Mouse (Mus musculus) hindbrain, embryonic 15.5 days (tissue): Measurements from ENCODE around the gene Nab2. TPM values are rescaled to one million over a fixed set of nuclear protein-coding genes. Genes with fewer than 3 reads are reported as not detected.
A peak's percentile ranks its signal among the peaks of the same experiment; 100 is the strongest.

Source experiments
- ATAC-seq: fragments of 200-750 bp; cut with Nextera tagmentation; 2 replicates; pipeline ENCODE4 v1.8.0; 2017; ENCODE audit warnings: low read depth, moderate number of reproducible peaks, moderate TSS enrichment; ENCODE audit not compliant: low FRiP score
- H3K27ac ChIP-seq: fragments of 300-500 bp; sonication (generic); replicated peaks from 2 replicates; pipeline ENCODE4 v1.5.1; 2015; ENCODE audit warnings: mild to moderate bottlenecking, inconsistent platforms
- H3K27me3 ChIP-seq: fragments of 300-500 bp; sonication (generic); 2 replicates; pipeline ENCODE4 v1.6.1; 2015; ENCODE audit warnings: control low read depth, inconsistent platforms
- H3K36me3 ChIP-seq: fragments of 300-500 bp; sonication (generic); 2 replicates; pipeline ENCODE4 v1.6.1; 2015; ENCODE audit warnings: control low read depth, inconsistent platforms
- H3K4me1 ChIP-seq: fragments of 300-500 bp; sonication (generic); replicated peaks from 2 replicates; pipeline ENCODE4 v1.6.1; 2015; ENCODE audit warnings: control low read depth, inconsistent platforms
- H3K4me2 ChIP-seq: fragments of 300-500 bp; sonication (generic); 2 replicates; pipeline ENCODE4 v1.6.1; 2015; ENCODE audit warnings: moderate library complexity, mild to moderate bottlenecking, inconsistent platforms
- H3K4me3 ChIP-seq: fragments of 300-500 bp; sonication (generic); 2 replicates; pipeline ENCODE4 v1.5.1; 2015; ENCODE audit warnings: mild to moderate bottlenecking, inconsistent platforms
- H3K9ac ChIP-seq: fragments of 300-500 bp; sonication (generic); 2 replicates; pipeline ENCODE4 v1.6.1; 2015; ENCODE audit warnings: inconsistent platforms
- H3K9me3 ChIP-seq: fragments of 300-500 bp; sonication (generic); 2 replicates; pipeline ENCODE4 v1.6.1; 2016; ENCODE audit warnings: control low read depth, inconsistent platforms
- WGBS: fragments of 180-500 bp; shearing (Covaris S2); methylation state at CpG from one replicate; pipeline ENCODE4 v1.1.7; 2015; 5-methylcytosine and 5-hydroxymethylcytosine counted together
- polyA plus RNA-seq: library from polyadenylated mRNA; unstranded; fragments of >200 nt; fragmentation: Nextera tagmentation; extraction: Ambion mirVana; gene quantifications from 2 replicates; pipeline ENCODE4 v1.2.1, GENCODE M21; 2015

Gene Nab2
- 2.5 and 2.7 TPM in 2 replicates for polyA plus RNA-seq

DNA sequence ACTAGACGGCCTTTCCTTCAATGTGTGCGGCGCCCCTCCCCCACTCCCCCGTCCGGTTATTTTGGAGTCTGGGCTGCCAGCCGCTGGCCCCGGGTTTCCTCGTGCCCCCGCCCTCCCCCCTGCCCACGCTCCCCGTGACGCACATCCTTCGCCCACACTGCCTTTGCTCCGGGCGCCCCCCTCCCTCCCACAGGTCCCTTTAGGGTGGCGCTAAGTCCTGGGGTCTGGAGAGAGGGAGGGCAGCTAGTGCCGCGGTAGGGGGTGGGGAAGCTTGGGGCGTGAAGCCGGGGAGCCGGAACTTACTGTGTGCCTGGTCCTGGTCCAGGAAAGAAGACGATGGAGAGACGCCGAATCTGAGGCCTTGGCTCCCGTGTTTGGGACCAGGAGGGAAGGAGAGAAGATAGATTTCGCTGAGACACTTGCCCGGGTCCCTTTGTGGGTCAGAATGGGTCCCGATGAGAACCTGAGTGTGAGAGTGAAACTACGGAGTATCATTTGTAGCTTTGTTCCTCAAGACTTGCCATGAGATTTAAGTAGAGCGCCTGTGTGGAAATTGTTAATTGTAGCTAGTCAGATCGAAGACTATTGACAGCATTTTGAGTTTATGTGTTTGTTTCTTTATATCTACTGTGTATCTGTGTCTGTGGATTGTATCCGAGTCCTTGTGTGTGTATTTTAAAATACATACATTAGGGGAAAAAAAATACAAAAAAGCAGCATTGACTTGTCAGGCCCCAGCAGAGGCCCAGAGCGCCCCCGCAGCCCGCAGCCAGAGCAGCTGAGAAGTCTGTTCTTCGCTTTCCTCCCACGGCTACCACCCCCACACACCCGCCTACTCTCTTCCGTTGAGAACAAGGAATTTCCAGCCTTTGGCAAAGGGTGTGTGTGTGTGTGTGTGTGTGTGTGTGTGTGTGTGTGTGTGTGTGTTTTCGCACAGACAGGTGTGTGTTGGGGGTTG is at the start of gene Nab2:
Gene Nab2, minus strand, starts transcription at position 476 of the 958 bp plus-strand sequence.
- H3K27ac ChIP-seq: peak within 1 kb of the TSS; percentile 73
- 0 out of 2 replicates have a peak, but pooled peaks have one; percentile 4 for ATAC-seq
- peak within 1 kb of the TSS; percentile 34 for H3K9ac ChIP-seq
- H3K36me3 ChIP-seq: no peaks in the 10 kb centered on the region
- H3K4me2 ChIP-seq: peak within 1 kb of the TSS; percentile 91
- peaks cover 50% of the 10 kb centered on the region for H3K27me3 ChIP-seq
- peaks cover 43% of the 10 kb centered on the region for H3K4me1 ChIP-seq
- H3K9me3 ChIP-seq: no peaks in the 10 kb centered on the region
- WGBS: 3% methylated on average over 39 of the region's 40 CpGs
- H3K4me3 ChIP-seq: peak within 1 kb of the TSS; percentile 49

DNA sequence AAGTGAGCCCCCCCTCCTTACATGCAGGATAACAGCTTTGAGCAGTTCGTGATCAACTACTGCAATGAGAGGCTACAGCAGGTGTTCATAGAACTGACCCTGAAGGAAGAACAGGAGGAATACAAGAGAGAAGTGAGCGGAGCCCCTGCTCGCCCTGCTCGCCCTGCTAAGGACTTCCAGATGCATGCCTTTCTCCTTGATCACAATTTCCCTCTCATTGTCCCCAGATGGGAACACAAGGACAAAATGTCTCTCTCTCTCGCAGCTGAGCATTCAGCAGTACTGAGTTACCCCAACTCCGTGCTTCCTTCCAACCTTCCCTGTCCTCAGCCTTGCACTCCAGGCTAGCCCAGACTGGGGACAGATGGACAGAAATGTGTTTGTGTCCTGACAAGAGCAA is 44.4 kb upstream of the Nab2 start:
- no peak for ATAC-seq
- Histone ChIP-seq H3K27ac (no peak overlapping the region), H3K27me3 (no peaks in the 10 kb centered on the region), H3K4me3 (no peak overlapping the region), H3K4me1 (no peaks in the 10 kb centered on the region), H3K9ac (no peak overlapping the region), H3K4me2 (no peak overlapping the region), H3K36me3 (no peaks in the 10 kb centered on the region), H3K9me3 (no peaks in the 10 kb centered on the region)
- 80% methylated on average over 6 of the region's 6 CpGs for WGBS

DNA sequence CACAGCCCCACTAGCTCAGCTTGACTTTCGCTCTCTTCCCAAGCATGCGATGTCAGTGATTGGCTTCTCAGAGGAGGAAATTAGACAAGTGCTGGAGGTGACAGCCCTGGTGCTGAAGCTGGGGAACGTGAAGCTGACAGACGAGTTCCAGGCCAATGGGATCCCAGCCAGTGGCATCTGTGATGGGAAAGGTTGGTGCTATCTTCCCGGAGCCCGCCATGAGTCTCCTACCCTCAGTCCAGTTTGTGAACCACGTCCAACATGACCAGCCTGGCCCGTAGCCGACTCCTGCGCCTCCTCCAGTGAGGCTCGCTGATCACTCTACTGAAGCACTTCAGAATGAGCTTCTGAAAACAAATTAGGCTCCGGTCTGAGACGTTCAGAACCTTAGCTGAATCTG is 42.0 kb upstream of the Nab2 start:
- ATAC-seq: no peak
- no peak overlapping the region for H3K4me3 ChIP-seq
- no peak overlapping the region for H3K4me2 ChIP-seq
- H3K9ac ChIP-seq: no peak overlapping the region
- H3K9me3 ChIP-seq: no peaks in the 10 kb centered on the region
- H3K4me1 ChIP-seq: no peaks in the 10 kb centered on the region
- 83% methylated on average over 13 of the region's 13 CpGs for WGBS
- H3K27ac ChIP-seq: no peak overlapping the region
- H3K36me3 ChIP-seq: no peaks in the 10 kb centered on the region
- H3K27me3 ChIP-seq: no peaks in the 10 kb centered on the region

DNA sequence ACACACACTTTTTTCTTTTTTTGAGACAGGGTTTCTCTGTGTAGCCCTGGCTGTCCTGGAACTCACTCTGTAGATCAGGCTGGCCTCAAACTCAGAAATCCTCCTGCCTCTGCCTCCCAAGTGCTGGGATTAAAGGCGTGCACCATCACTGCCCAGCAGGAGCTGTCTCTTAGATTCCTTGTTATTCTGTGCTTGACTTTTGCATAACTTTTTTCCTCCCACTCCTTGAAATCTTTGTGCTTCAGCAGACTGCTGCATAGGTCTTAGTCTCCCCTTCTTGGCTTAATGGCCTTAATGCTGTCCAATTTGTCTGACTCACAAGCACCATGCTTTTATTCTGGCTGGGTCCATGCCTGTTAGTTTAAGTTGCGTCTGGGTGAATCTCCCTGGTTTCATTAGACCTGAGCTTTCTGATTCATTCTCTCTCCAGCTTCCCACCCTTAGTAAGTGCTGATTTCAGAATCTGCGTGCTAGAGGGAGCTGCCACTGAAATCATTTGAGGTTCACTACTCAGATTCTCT is 40.5 kb upstream of the Nab2 start:
- no peaks in the 10 kb centered on the region for H3K4me1 ChIP-seq
- no peak for ATAC-seq
- no peaks in the 10 kb centered on the region for H3K27me3 ChIP-seq
- no peak overlapping the region for H3K4me3 ChIP-seq
- H3K4me2 ChIP-seq: no peak overlapping the region
- H3K36me3 ChIP-seq: no peaks in the 10 kb centered on the region
- H3K9ac ChIP-seq: no peak overlapping the region
- H3K9me3 ChIP-seq: no peaks in the 10 kb centered on the region
- 88% methylated on average over 3 of the region's 3 CpGs for WGBS
- H3K27ac ChIP-seq: no peak overlapping the region

DNA sequence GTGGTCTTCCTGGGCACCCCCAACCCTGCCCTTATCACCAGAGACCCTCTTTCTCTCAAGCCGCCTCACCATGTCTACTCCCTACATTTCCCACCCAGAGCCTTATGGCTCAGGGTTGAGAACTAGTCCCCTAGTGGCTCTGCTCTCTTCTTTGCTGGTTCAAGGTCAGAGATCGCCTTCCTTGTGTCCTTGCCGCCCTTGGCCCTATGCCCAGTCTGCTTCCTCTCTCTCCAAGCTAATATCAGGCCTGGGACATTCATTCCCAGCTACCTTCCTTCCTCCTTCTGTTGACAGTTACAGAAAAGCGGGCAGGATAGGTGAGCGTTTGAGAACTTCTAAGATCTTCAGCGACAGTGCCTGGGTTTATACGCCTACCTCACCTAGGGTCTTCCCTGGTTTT is 39.4 kb upstream of the Nab2 start:
- H3K27ac ChIP-seq: no peak overlapping the region
- 86% methylated on average over 7 of the region's 7 CpGs for WGBS
- no peaks in the 10 kb centered on the region for H3K4me1 ChIP-seq
- H3K36me3 ChIP-seq: no peaks in the 10 kb centered on the region
- no peaks in the 10 kb centered on the region for H3K9me3 ChIP-seq
- H3K4me2 ChIP-seq: no peak overlapping the region
- no peak for ATAC-seq
- no peak overlapping the region for H3K9ac ChIP-seq
- no peaks in the 10 kb centered on the region for H3K27me3 ChIP-seq
- no peak overlapping the region for H3K4me3 ChIP-seq

DNA sequence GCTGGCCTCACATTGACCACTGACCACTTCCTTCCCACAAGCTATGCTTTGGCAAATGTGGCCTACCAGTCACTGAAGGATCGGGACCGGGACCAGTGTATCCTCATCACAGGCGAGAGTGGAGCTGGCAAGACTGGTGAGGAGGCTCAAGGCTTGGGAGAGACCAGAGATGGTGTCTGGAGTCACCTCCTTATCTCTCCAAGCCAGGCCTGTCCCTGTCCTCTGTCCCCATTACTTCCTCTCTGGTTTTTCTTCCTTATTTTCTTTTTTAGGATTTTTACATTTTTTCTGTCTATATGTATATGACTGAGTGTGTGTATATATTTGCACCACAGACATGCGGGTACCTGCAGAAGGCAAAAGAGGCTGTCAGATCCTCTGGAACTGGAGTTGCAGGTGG is 37.4 kb upstream of the Nab2 start:
- H3K36me3 ChIP-seq: no peaks in the 10 kb centered on the region
- no peaks in the 10 kb centered on the region for H3K4me1 ChIP-seq
- no peak overlapping the region for H3K27ac ChIP-seq
- no peak for ATAC-seq
- H3K9me3 ChIP-seq: no peaks in the 10 kb centered on the region
- WGBS: 91% methylated on average over 4 of the region's 4 CpGs
- no peak overlapping the region for H3K9ac ChIP-seq
- H3K27me3 ChIP-seq: no peaks in the 10 kb centered on the region
- no peak overlapping the region for H3K4me3 ChIP-seq
- no peak overlapping the region for H3K4me2 ChIP-seq

DNA sequence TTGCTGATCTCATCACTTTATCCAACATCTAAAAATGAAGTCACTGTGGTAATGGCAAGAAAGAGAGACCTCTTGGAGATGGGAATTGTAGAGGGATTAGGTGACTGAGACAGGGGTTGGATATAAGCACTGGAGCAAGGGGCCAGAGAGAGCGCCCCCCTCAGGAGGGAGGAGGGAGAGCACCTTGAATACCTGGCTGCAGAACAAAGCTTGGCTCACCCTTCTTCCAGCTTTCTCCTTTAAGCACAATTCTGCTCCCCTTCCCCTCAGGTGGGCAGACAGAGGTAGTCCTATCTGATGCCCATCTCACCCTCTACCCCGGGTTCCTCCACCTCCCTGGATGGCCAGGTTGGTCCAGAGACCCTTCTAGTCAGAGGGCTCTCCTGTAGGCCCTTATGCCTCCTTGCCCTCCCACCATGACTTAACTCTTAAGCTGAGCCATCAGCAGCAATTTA is 36.4 kb upstream of the Nab2 start, which contains the start of gene Myo1a:
Gene Myo1a, plus strand, starts transcription at position 405 of the 455 bp plus-strand sequence.
- no peaks in the 10 kb centered on the region for H3K4me1 ChIP-seq
- H3K4me2 ChIP-seq: no peak within 1 kb of the TSS
- H3K9ac ChIP-seq: no peak within 1 kb of the TSS
- no peak within 1 kb of the TSS for H3K4me3 ChIP-seq
- no peaks in the 10 kb centered on the region for H3K36me3 ChIP-seq
- 70% methylated on average over 2 of the region's 2 CpGs for WGBS
- no peaks in the 10 kb centered on the region for H3K9me3 ChIP-seq
- no peak for ATAC-seq
- no peaks in the 10 kb centered on the region for H3K27me3 ChIP-seq
- H3K27ac ChIP-seq: no peak within 1 kb of the TSS

DNA sequence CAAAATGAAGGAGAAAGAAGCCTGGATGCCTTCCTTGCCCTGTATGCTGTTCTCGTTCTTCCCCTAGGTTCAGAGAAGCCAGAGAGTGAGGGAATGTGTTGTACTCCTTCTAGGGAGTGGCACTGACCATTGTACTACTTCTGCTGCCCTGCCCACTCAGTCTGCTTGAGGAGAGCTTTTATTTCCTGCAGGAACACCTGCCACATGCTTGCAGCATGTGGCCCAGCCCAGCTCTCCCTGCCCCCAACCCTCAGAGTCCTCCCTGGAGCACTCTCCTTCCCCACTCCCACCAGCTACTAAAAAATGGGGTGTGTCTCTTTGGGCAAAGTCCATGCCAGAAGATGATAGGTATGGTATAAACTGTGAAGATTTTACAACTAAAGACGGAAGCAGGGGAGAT is 35.9 kb upstream of the Nab2 start:
- H3K4me3 ChIP-seq: no peak overlapping the region
- no peaks in the 10 kb centered on the region for H3K4me1 ChIP-seq
- WGBS: 62% methylated on average over 2 of the region's 2 CpGs
- no peaks in the 10 kb centered on the region for H3K36me3 ChIP-seq
- H3K27ac ChIP-seq: no peak overlapping the region
- H3K4me2 ChIP-seq: no peak overlapping the region
- no peak for ATAC-seq
- H3K9me3 ChIP-seq: no peaks in the 10 kb centered on the region
- H3K9ac ChIP-seq: no peak overlapping the region
- H3K27me3 ChIP-seq: no peaks in the 10 kb centered on the region

DNA sequence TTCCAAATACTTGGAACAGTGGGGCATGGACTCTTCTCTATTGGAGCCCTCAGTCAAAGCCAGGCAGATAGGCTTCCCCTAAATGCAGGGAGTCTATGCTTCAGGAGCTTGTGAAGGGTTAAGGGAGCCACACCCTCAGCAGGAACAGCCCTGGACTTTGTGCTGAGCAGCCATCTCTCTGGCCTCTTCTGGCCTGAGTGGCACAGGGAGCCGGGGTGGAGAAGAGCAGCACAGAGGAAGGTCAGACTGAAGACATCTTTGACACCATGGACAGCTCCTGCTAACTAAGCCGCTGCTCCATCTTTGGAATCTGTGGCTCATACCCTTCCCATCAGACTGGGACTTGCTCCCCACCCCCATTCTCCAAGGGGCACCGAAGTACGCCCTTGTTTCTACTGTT is 34.9 kb upstream of the Nab2 start:
- no peak overlapping the region for H3K4me3 ChIP-seq
- H3K4me1 ChIP-seq: no peaks in the 10 kb centered on the region
- 51% methylated on average over 4 of the region's 4 CpGs for WGBS
- ATAC-seq: no peak
- no peak overlapping the region for H3K9ac ChIP-seq
- no peaks in the 10 kb centered on the region for H3K36me3 ChIP-seq
- no peak overlapping the region for H3K27ac ChIP-seq
- H3K27me3 ChIP-seq: no peaks in the 10 kb centered on the region
- H3K9me3 ChIP-seq: no peaks in the 10 kb centered on the region
- H3K4me2 ChIP-seq: no peak overlapping the region

DNA sequence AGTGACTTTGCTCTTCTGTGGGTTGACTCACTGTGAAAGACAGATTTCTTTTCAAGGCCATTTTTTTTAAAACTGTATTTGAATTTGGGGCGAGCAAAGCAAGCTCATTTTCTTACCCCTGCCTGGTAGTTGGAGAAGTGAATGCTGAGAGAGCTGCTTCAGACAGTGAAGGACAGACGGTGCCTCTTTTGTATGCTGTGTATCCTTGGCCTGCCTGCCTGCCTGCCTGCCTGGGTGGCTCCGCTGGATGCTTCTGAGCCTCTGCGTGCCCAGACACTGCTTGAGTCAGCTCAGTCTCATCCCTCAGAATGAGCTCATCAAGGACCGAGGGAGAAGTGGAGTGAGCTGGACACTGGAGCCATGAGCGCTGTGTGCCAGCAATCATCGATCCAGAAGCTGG is 30.6 kb upstream of the Nab2 start:
- no peaks in the 10 kb centered on the region for H3K27me3 ChIP-seq
- H3K9ac ChIP-seq: no peak overlapping the region
- H3K4me3 ChIP-seq: no peak overlapping the region
- no peak overlapping the region for H3K27ac ChIP-seq
- H3K36me3 ChIP-seq: 0 out of 2 replicates have a peak, but pooled peaks cover 4% of the 10 kb centered on the region
- no peaks in the 10 kb centered on the region for H3K9me3 ChIP-seq
- no peak overlapping the region for H3K4me2 ChIP-seq
- no peaks in the 10 kb centered on the region for H3K4me1 ChIP-seq
- no peak for ATAC-seq
- 93% methylated on average over 7 of the region's 7 CpGs for WGBS

DNA sequence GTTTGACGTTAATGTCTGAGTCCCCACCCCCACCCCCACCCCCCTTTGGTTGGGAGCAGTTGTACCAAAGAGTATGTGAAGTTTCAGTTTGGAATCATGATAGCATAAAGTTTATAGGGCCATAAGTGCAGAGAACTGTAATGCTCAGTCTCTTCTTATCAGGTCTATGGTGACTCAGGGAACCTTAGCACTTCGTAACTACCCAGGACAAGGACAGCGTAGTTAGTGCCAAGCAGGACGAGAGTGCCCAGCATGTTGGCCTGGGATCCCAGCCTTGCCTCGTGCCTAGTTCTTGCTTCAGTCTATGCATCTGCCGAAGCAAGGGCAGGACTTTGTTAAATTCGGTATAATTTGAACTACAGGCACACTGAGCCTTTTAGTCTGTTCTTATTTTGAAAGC is 27.4 kb upstream of the Nab2 start:
- no peak overlapping the region for H3K27ac ChIP-seq
- no peaks in the 10 kb centered on the region for H3K4me1 ChIP-seq
- no peak overlapping the region for H3K4me3 ChIP-seq
- H3K27me3 ChIP-seq: no peaks in the 10 kb centered on the region
- H3K9ac ChIP-seq: no peak overlapping the region
- WGBS: 96% methylated on average over 7 of the region's 7 CpGs
- no peak for ATAC-seq
- H3K9me3 ChIP-seq: no peaks in the 10 kb centered on the region
- H3K4me2 ChIP-seq: no peak overlapping the region
- H3K36me3 ChIP-seq: 0 out of 2 replicates have a peak, but pooled peaks cover 4% of the 10 kb centered on the region

DNA sequence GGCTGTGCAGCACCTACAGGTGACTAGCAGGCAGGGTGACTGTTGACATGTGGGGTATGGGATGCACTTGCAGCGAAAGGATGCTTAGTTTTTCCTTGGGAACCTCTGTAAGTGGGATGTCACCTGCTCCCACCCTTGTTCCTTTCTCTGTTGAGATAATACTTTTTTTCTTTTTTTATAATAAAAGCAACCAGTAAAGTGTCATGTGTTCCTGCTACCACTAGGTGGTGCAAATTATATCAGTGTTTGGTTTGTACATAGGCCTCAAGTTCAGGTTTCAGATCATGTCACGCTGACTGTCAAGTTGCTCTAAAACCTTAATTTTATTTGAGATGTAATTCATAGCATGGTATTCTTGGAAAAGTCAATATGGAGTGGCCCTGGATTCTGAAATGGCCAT is 26.3 kb upstream of the Nab2 start:
- no peak overlapping the region for H3K4me2 ChIP-seq
- no peak for ATAC-seq
- no peak overlapping the region for H3K9ac ChIP-seq
- H3K9me3 ChIP-seq: no peaks in the 10 kb centered on the region
- H3K4me1 ChIP-seq: no peaks in the 10 kb centered on the region
- H3K27ac ChIP-seq: no peak overlapping the region
- 64% methylated on average over 2 of the region's 2 CpGs for WGBS
- H3K27me3 ChIP-seq: no peaks in the 10 kb centered on the region
- H3K4me3 ChIP-seq: no peak overlapping the region
- H3K36me3 ChIP-seq: 0 out of 2 replicates have a peak, but pooled peaks cover 4% of the 10 kb centered on the region
